In the genomic region with DNA sequence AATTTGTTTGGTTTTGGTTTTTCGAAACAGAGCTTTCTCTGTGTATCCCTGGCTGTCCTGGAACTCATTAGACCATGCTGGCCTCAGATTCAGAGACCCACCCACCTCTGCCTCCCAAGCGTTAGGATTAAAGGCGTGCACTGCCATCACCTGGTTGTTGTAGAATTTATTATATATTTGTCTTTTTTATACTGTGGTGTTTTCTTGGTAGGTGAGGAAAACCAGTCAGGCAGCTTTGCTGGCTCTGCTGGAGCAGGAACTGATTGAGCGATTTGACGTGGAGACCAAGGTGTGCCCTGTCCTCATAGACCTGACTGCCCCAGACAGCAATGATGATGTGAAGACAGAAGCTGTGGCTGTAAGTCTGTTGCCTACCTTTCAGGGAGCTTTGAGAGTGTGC, we compare ENCODE assay signal across 28 mouse cellular contexts. TPM values are rescaled to one million over a fixed set of nuclear protein-coding genes. Genes with fewer than 3 reads are reported as not detected.
DNase-seq lines count a peak whose midpoint lies in the region; ATAC-seq and TF ChIP-seq lines count a peak whose summit lies in the region.
"Had no signal": no experiment of that assay in that cellular context is flagged by ENCODE, and none has a peak within 500 bp of the region (broad histone marks: within the 10 kb centered on the region; RNA-seq: fewer than 3 reads in every experiment).

No protein-coding gene starts in this region.

- WGBS in forebrain, postnatal 0 days, result 91% methylated on average over 5 of the region's 5 CpGs
- WGBS in forebrain, embryonic 12.5 days, result 89% methylated on average over 5 of the region's 5 CpGs
- WGBS in midbrain, postnatal 0 days, result 91% methylated on average over 5 of the region's 5 CpGs
- WGBS in midbrain, embryonic 14.5 days, result 93% methylated on average over 5 of the region's 5 CpGs
- WGBS in intestine, embryonic 16.5 days, result 67% methylated on average over 5 of the region's 5 CpGs
- 52% methylated on average over 5 of the region's 5 CpGs for WGBS in stomach, postnatal 0 days

- H3K27me3 ChIP-seq in forebrain, postnatal 0 days (ENCODE audit: insufficient read depth, low read length), result no peaks in the 10 kb centered on the region
- H3K27me3 ChIP-seq in forebrain, embryonic 12.5 days, result no peaks in the 10 kb centered on the region
- H3K27me3 ChIP-seq in midbrain, postnatal 0 days (ENCODE audit: insufficient read depth, low read length), result no peaks in the 10 kb centered on the region
- no peaks in the 10 kb centered on the region for H3K27me3 ChIP-seq in midbrain, embryonic 14.5 days (ENCODE audit: control insufficient read depth, insufficient read depth, low read length)
- no peaks in the 10 kb centered on the region for H3K27me3 ChIP-seq in intestine, embryonic 16.5 days (replicated peaks; ENCODE audit: control insufficient read depth, insufficient read depth, low read length)
- H3K27me3 ChIP-seq in stomach, postnatal 0 days (ENCODE audit: control insufficient read depth, insufficient read depth, low read length), result no peaks in the 10 kb centered on the region
- H3K27me3 ChIP-seq: embryonic facial prominence, embryonic 13.5 days; heart, embryonic 15.5 days; hindbrain, embryonic 12.5 days; kidney, embryonic 15.5 days; limb, embryonic 15.5 days; liver, embryonic 15.5 days; midbrain, embryonic 15.5 days; Patski had no signal

- no peak for TF ChIP-seq EP300 in stomach, postnatal 0 days (optimal IDR thresholded peaks at IDR 0.05)

- no peak overlapping the region for H3K27ac ChIP-seq in forebrain, postnatal 0 days (ENCODE audit: low read depth, low read length)
- H3K27ac ChIP-seq in forebrain, embryonic 12.5 days, result no peak overlapping the region
- H3K27ac ChIP-seq in midbrain, postnatal 0 days (ENCODE audit: low read depth, low read length), result no peak overlapping the region
- no peak overlapping the region for H3K27ac ChIP-seq in midbrain, embryonic 14.5 days (replicated peaks; ENCODE audit: low read depth, low read length)
- no peak overlapping the region for H3K27ac ChIP-seq in intestine, embryonic 16.5 days (ENCODE audit: low read length)
- peak overlapping the region; percentile 30; the same call in 1 of the 2 replicates for H3K27ac ChIP-seq in stomach, postnatal 0 days (replicated peaks)
- H3K27ac ChIP-seq: embryonic facial prominence, embryonic 13.5 days; heart, embryonic 10.5 days; heart, embryonic 15.5 days; hindbrain, embryonic 12.5 days; hindbrain, postnatal 0 days; kidney, embryonic 15.5 days; limb, embryonic 10.5 days; limb, embryonic 15.5 days; liver, embryonic 15.5 days; macrophage; midbrain, embryonic 15.5 days had no signal

- no peak overlapping the region for H3K4me3 ChIP-seq in forebrain, postnatal 0 days (ENCODE audit: low read depth, low read length)
- H3K4me3 ChIP-seq in forebrain, embryonic 12.5 days (replicated peaks), result no peak overlapping the region
- no peak overlapping the region for H3K4me3 ChIP-seq in midbrain, postnatal 0 days (ENCODE audit: low read depth, low read length)
- H3K4me3 ChIP-seq in midbrain, embryonic 14.5 days (replicated peaks; ENCODE audit: low read depth, low read length), result no peak overlapping the region
- H3K4me3 ChIP-seq in intestine, embryonic 16.5 days (ENCODE audit: low read length), result no peak overlapping the region
- no peak overlapping the region for H3K4me3 ChIP-seq in stomach, postnatal 0 days (ENCODE audit: low read depth, low read length)
- H3K4me3 ChIP-seq: embryonic facial prominence, embryonic 13.5 days; erythroblast, embryonic 14.5 days; heart, embryonic 10.5 days; heart, embryonic 15.5 days; hindbrain, embryonic 12.5 days; kidney, embryonic 15.5 days; limb, embryonic 10.5 days; limb, embryonic 15.5 days; liver, embryonic 15.5 days; midbrain, embryonic 15.5 days had no signal

- H3K36me3 ChIP-seq in forebrain, postnatal 0 days (ENCODE audit: insufficient read depth), result peaks cover 40% of the 10 kb centered on the region
- peaks cover 48% of the 10 kb centered on the region for H3K36me3 ChIP-seq in forebrain, embryonic 12.5 days (replicated peaks)
- peaks cover 34% of the 10 kb centered on the region; the same call in 1 of the 2 replicates for H3K36me3 ChIP-seq in midbrain, postnatal 0 days (ENCODE audit: insufficient read depth, low read length)
- peaks cover 52% of the 10 kb centered on the region for H3K36me3 ChIP-seq in midbrain, embryonic 14.5 days (ENCODE audit: control insufficient read depth, insufficient read depth, low read length)
- H3K36me3 ChIP-seq in intestine, embryonic 16.5 days (ENCODE audit: control insufficient read depth, insufficient read depth, low read length), result peaks cover 15% of the 10 kb centered on the region
- peaks cover 12% of the 10 kb centered on the region; the same call in 1 of the 2 replicates for H3K36me3 ChIP-seq in stomach, postnatal 0 days (ENCODE audit: control insufficient read depth, insufficient read depth, low read length)

- no peaks in the 10 kb centered on the region for H3K9me3 ChIP-seq in forebrain, postnatal 0 days (ENCODE audit: low read length)
- H3K9me3 ChIP-seq in forebrain, embryonic 12.5 days, result no peaks in the 10 kb centered on the region
- H3K9me3 ChIP-seq in midbrain, postnatal 0 days (ENCODE audit: low read length), result no peaks in the 10 kb centered on the region
- no peaks in the 10 kb centered on the region for H3K9me3 ChIP-seq in midbrain, embryonic 14.5 days (ENCODE audit: control insufficient read depth, low read length)
- H3K9me3 ChIP-seq in intestine, embryonic 16.5 days (ENCODE audit: control insufficient read depth, low read length), result no peaks in the 10 kb centered on the region
- H3K9me3 ChIP-seq in stomach, postnatal 0 days (ENCODE audit: control insufficient read depth, low read length), result no peaks in the 10 kb centered on the region
- H3K9me3 ChIP-seq: embryonic facial prominence, embryonic 13.5 days; heart, embryonic 10.5 days; heart, embryonic 15.5 days; hindbrain, embryonic 12.5 days; kidney, embryonic 15.5 days; limb, embryonic 10.5 days; limb, embryonic 15.5 days; liver, embryonic 15.5 days; midbrain, embryonic 15.5 days had no signal

- 0 out of 2 replicates have a peak, but pooled peaks have one; percentile 5 for TF ChIP-seq CTCF in forebrain, postnatal 0 days (IDR thresholded peaks at IDR 0.05; ENCODE audit: low read depth)
- TF ChIP-seq CTCF in midbrain, postnatal 0 days (IDR thresholded peaks at IDR 0.05), result peak; percentile 22; the same call in 1 of the 2 replicates
- TF ChIP-seq CTCF in stomach, postnatal 0 days (IDR thresholded peaks at IDR 0.05; ENCODE audit: low read depth), result peak; percentile 60

- H3K4me1 ChIP-seq in forebrain, postnatal 0 days (ENCODE audit: insufficient read depth), result no peaks in the 10 kb centered on the region
- H3K4me1 ChIP-seq in forebrain, embryonic 12.5 days, result no peaks in the 10 kb centered on the region
- no peaks in the 10 kb centered on the region for H3K4me1 ChIP-seq in midbrain, postnatal 0 days (ENCODE audit: insufficient read depth, low read length)
- H3K4me1 ChIP-seq in midbrain, embryonic 14.5 days (ENCODE audit: control insufficient read depth, insufficient read depth, low read length), result no peaks in the 10 kb centered on the region
- H3K4me1 ChIP-seq in intestine, embryonic 16.5 days (ENCODE audit: control insufficient read depth, insufficient read depth, low read length), result no peaks in the 10 kb centered on the region
- H3K4me1 ChIP-seq in stomach, postnatal 0 days (replicated peaks; ENCODE audit: control insufficient read depth, insufficient read depth), result no peaks in the 10 kb centered on the region
- H3K4me1 ChIP-seq: heart, embryonic 10.5 days; heart, embryonic 15.5 days; hindbrain, embryonic 12.5 days; kidney, embryonic 15.5 days; limb, embryonic 10.5 days; limb, embryonic 15.5 days; liver, embryonic 15.5 days; midbrain, embryonic 15.5 days had no signal

- H3K4me2 ChIP-seq in forebrain, postnatal 0 days (ENCODE audit: low read depth), result no peak overlapping the region
- H3K4me2 ChIP-seq in forebrain, embryonic 12.5 days, result no peak overlapping the region
- no peak overlapping the region for H3K4me2 ChIP-seq in midbrain, postnatal 0 days (ENCODE audit: low read depth, low read length, poor library complexity, severe bottlenecking)
- no peak overlapping the region for H3K4me2 ChIP-seq in midbrain, embryonic 14.5 days (ENCODE audit: low read length)
- no peak overlapping the region for H3K4me2 ChIP-seq in intestine, embryonic 16.5 days (ENCODE audit: low read depth, low read length)
- no peak overlapping the region for H3K4me2 ChIP-seq in stomach, postnatal 0 days (replicated peaks; ENCODE audit: low read depth)
- H3K4me2 ChIP-seq: embryonic facial prominence, embryonic 13.5 days; heart, embryonic 15.5 days; hindbrain, embryonic 12.5 days; kidney, embryonic 15.5 days; limb, embryonic 15.5 days; liver, embryonic 15.5 days; lung, embryonic 14.5 days; midbrain, embryonic 15.5 days had no signal

- DNase-seq in forebrain, postnatal 0 days, result no peak
- DNase-seq in midbrain, postnatal 0 days (ENCODE audit: low spot score), result no peak
- DNase-seq in midbrain, embryonic 14.5 days, result no peak
- DNase-seq in stomach, postnatal 0 days (ENCODE audit: low spot score), result peak; percentile 79
- DNase-seq: adrenal gland, postnatal 10 days; cerebellum, adult 9-10 months; cerebellum, postnatal 36 days; gastrocnemius, postnatal 14 days; heart, postnatal 36 days; kidney, adult 18-20 months; lung, embryonic 14.5 days; right cerebral cortex, adult 18-20 months had no signal

- H3K9ac ChIP-seq in forebrain, postnatal 0 days, result no peak overlapping the region
- H3K9ac ChIP-seq in forebrain, embryonic 12.5 days, result no peak overlapping the region
- no peak overlapping the region for H3K9ac ChIP-seq in midbrain, postnatal 0 days (replicated peaks; ENCODE audit: low read length, poor library complexity, severe bottlenecking)
- H3K9ac ChIP-seq in midbrain, embryonic 14.5 days (replicated peaks; ENCODE audit: low read length), result no peak overlapping the region
- H3K9ac ChIP-seq in intestine, embryonic 16.5 days (ENCODE audit: low read depth, low read length), result no peak overlapping the region
- H3K9ac ChIP-seq in stomach, postnatal 0 days (ENCODE audit: low read length), result no peak overlapping the region
- H3K9ac ChIP-seq: embryonic facial prominence, embryonic 13.5 days; heart, embryonic 15.5 days; hindbrain, embryonic 12.5 days; kidney, embryonic 15.5 days; limb, embryonic 15.5 days; liver, embryonic 15.5 days; lung, embryonic 14.5 days; midbrain, embryonic 15.5 days had no signal

- no peak for ATAC-seq in forebrain, postnatal 0 days
- no peak for ATAC-seq in forebrain, embryonic 12.5 days (ENCODE audit: low FRiP score)
- no peak for ATAC-seq in midbrain, postnatal 0 days (ENCODE audit: low FRiP score)
- ATAC-seq in midbrain, embryonic 14.5 days (ENCODE audit: low FRiP score, low TSS enrichment), result no peak
- peak; percentile 88 for ATAC-seq in intestine, embryonic 16.5 days
- ATAC-seq in stomach, postnatal 0 days (ENCODE audit: low FRiP score, low TSS enrichment), result peak; percentile 88
- ATAC-seq in megakaryocyte, adult 5-6 weeks (ENCODE audit: poor library complexity, severe bottlenecking), result no peak
- ATAC-seq: hindbrain, postnatal 0 days; midbrain, embryonic 15.5 days; Patski had no signal

RNA-seq across cellular contexts. Expression of a gene that starts 28.7 kb away (rescaled TPM):
- total RNA-seq in forebrain, postnatal 0 days (2014; rRNA removed), result 51.0 and 59.2 TPM in 2 replicates
- 20.7 and 28.7 TPM in 2 replicates for polyA plus RNA-seq in forebrain, postnatal 0 days (2015; fragmentation: Nextera tagmentation; extraction: Ambion mirVana)
- 56.9 and 59.3 TPM in 2 replicates for polyA plus RNA-seq in forebrain, embryonic 12.5 days (2016; fragmentation: Nextera tagmentation; extraction: Ambion mirVana)
- 45.6 and 58.3 TPM in 2 replicates for total RNA-seq in midbrain, postnatal 0 days (2014; rRNA removed)
- 24.2 and 28.6 TPM in 2 replicates for polyA plus RNA-seq in midbrain, postnatal 0 days (2015; fragmentation: Nextera tagmentation; extraction: Ambion mirVana)
- polyA plus RNA-seq in midbrain, embryonic 14.5 days (2014; fragmentation: Nextera tagmentation; extraction: Ambion mirVana), result 45.0 and 54.0 TPM in 2 replicates
- 30.9 and 34.0 TPM in 2 replicates for polyA plus RNA-seq in intestine, embryonic 16.5 days (2015; fragmentation: Nextera tagmentation; extraction: Ambion mirVana)
- 14.2 and 15.3 TPM in 2 replicates for polyA plus RNA-seq in stomach, postnatal 0 days (2015; fragmentation: Nextera tagmentation; extraction: Ambion mirVana)
- 57.8 and 78.5 TPM in 2 replicates for total RNA-seq in megakaryocyte, adult 5-6 weeks (2015)
- total RNA-seq in megakaryocyte, adult 5-6 weeks (2017), result 57.3 and 58.5 TPM in 2 replicates

RNA-seq across cellular contexts. Expression of a gene that starts 38.5 kb away (rescaled TPM):
- total RNA-seq in forebrain, postnatal 0 days (2014; rRNA removed), result 92.8 and 110 TPM in 2 replicates
- 74.0 and 79.3 TPM in 2 replicates for polyA plus RNA-seq in forebrain, postnatal 0 days (2015; fragmentation: Nextera tagmentation; extraction: Ambion mirVana)
- polyA plus RNA-seq in forebrain, embryonic 12.5 days (2016; fragmentation: Nextera tagmentation; extraction: Ambion mirVana), result 75.8 and 79.0 TPM in 2 replicates
- 81.1 and 88.1 TPM in 2 replicates for total RNA-seq in midbrain, postnatal 0 days (2014; rRNA removed)
- 66.8 and 67.6 TPM in 2 replicates for polyA plus RNA-seq in midbrain, postnatal 0 days (2015; fragmentation: Nextera tagmentation; extraction: Ambion mirVana)
- 67.8 and 90.2 TPM in 2 replicates for polyA plus RNA-seq in midbrain, embryonic 14.5 days (2014; fragmentation: Nextera tagmentation; extraction: Ambion mirVana)
- polyA plus RNA-seq in intestine, embryonic 16.5 days (2015; fragmentation: Nextera tagmentation; extraction: Ambion mirVana), result 26.8 and 28.0 TPM in 2 replicates
- 23.1 and 23.5 TPM in 2 replicates for polyA plus RNA-seq in stomach, postnatal 0 days (2015; fragmentation: Nextera tagmentation; extraction: Ambion mirVana)
- total RNA-seq in megakaryocyte, adult 5-6 weeks (2015), result 50.9 and 56.6 TPM in 2 replicates
- total RNA-seq in megakaryocyte, adult 5-6 weeks (2017), result 85.0 and 90.9 TPM in 2 replicates
- polyA plus RNA-seq: erythroblast, embryonic 14.5 days had no signal

Comparison
In these comparisons a context has a peak if more than half of its experiments do, and no peak if none do; other contexts are left out.
1. ATAC-seq: peak in intestine, embryonic 16.5 days (single experiment) and stomach, postnatal 0 days (single experiment); none in forebrain, postnatal 0 days (single experiment), forebrain, embryonic 12.5 days (single experiment), midbrain, postnatal 0 days (single experiment), midbrain, embryonic 14.5 days (single experiment) and megakaryocyte, adult 5-6 weeks (single experiment).
2. CTCF ChIP-seq: peak in every context shown above with its lines; median percentile 60 in stomach, postnatal 0 days; 22 in midbrain, postnatal 0 days; 5 in forebrain, postnatal 0 days.